In genomic region chr2:51464356-51464755, GRCm38 (mm10) we compare ENCODE assay signal across 21 mouse cellular contexts.
DNase-seq lines count a peak whose midpoint lies in the region; TF ChIP-seq lines count a peak whose summit lies in the region.
"Had no signal": no experiment of that assay in that cellular context is flagged by ENCODE, and none has a peak within 500 bp of the region (broad histone marks: within the 10 kb centered on the region; RNA-seq: fewer than 3 reads in every experiment).

No protein-coding gene starts in this region.

- no peak for TF ChIP-seq CTCF in embryonic fibroblast, embryonic 13.5 days (IDR thresholded peaks at IDR 0.05; ENCODE audit: borderline replicate concordance, insufficient read depth, low read length)

- intact Hi-C loops in left cerebral cortex, postnatal 4 days (cut with DNase I): no loop called here
- intact Hi-C loops in left cerebral cortex, postnatal 10 days (cut with DNase I): no loop called here

- H3K4me3 ChIP-seq in embryonic fibroblast, embryonic 13.5 days (ENCODE audit: insufficient read depth, low read length): no peak overlapping the region
- H3K4me3 ChIP-seq: embryonic facial prominence, embryonic 12.5 days; gastrocnemius, adult 2 months; heart, embryonic 12.5 days; heart, embryonic 15.5 days had no signal

- peak; percentile 6 for DNase-seq in left cerebral cortex, postnatal 4 days
- DNase-seq in left cerebral cortex, postnatal 10 days (ENCODE audit: extremely low spot score in 1 of 2, low spot score in 2 of 2): no peak
- peak; percentile 55 for DNase-seq in Muller cell, postnatal 12 days (ENCODE audit: inconsistent ontology term)
- DNase-seq in NIH3T3 (ENCODE audit: low read depth): peak; percentile 14
- DNase-seq in cerebellum, adult 11 months: no peak
- DNase-seq: adrenal gland, adult 2 months; adrenal gland, postnatal 14 days; cerebellum, adult 11-12 months; cerebellum, adult 8-10 months; forebrain, postnatal 0 days; gastrocnemius, adult 2 months; gastrocnemius, postnatal 14 days; heart, adult 18-20 months; heart, postnatal 10 days; heart, postnatal 4 days had no signal

- H3K4me1 ChIP-seq in embryonic fibroblast, embryonic 13.5 days (ENCODE audit: control insufficient read depth, insufficient read depth, low read length): peaks cover 6% of the 10 kb centered on the region
- H3K4me1 ChIP-seq: embryonic facial prominence, embryonic 12.5 days had no signal

- TF ChIP-seq POLR2A in embryonic fibroblast, embryonic 13.5 days (IDR thresholded peaks at IDR 0.05; ENCODE audit: low read depth, low read length): no peak

- peak overlapping the region; percentile 40; the same call in 1 of the 2 replicates for H3K27ac ChIP-seq in embryonic fibroblast, embryonic 13.5 days (ENCODE audit: insufficient read depth, low read length)
- H3K27ac ChIP-seq: embryonic facial prominence, embryonic 12.5 days; gastrocnemius, adult 2 months; heart, embryonic 15.5 days; hindbrain, embryonic 14.5 days; hindbrain, postnatal 0 days had no signal

Comparison
In these comparisons a context has a peak if more than half of its experiments do, and no peak if none do; other contexts are left out.
1. DNase-seq: peak in left cerebral cortex, postnatal 4 days (single experiment), Muller cell, postnatal 12 days (single experiment) and NIH3T3 (single experiment); none in left cerebral cortex, postnatal 10 days (0 of 2) and cerebellum, adult 11 months (single experiment).